Mouse (Mus musculus): ENCODE data around the gene Slc25a13.

DNA sequence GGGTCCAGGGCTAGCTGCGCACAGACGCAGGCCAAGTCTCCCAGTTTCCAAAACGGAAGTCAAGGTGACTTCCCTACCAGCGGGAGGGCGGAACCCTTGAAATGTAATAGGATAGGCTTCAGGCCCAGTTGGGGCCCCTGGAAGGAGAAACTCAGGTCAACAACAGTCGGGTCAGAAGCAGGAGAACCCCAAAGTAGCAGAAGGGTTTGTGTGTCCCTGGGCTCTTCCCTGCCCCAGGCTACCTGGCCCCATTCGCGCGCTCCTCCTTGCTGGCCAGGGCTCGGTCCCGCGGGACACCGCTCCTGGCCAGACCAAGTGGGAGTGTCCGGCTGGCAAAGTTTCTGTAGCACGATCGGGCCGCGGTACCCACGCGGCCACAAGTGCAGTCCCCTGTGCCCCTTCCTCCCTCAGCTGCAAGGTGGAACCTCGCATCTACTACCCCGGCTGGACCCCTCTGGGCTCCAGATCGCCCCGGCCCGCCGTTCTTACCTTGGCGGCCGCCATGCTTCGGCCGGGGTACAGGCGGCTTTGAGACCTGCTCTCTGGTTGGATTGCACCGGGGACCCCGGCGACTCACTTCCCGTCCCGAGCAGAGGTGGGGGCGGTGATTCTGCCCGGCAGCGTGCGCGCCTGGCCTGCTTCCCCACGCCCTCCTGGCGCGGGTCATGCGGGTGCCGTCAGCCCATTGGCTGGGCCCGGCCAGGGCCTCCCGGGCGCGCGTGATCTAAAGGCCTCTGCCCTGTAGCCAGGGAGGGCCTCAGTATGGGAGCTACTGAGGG is at the start of gene Slc25a13:
- no peak for TF ChIP-seq CTCF (IDR thresholded peaks at IDR 0.05; ENCODE audit: low read depth)
- no peak for TF ChIP-seq EP300 (IDR thresholded peaks at IDR 0.05; ENCODE audit: low read depth)
